Mouse (Mus musculus) embryonic fibroblast, embryonic 13.5 days (primary cell): Measurements from ENCODE around the gene Klhl22.

Experiments used
- CTCF ChIP-seq: IDR thresholded peaks from 2 replicates; pipeline ENCODE4 v1.5.1; 2011; ENCODE audit warnings: mild to moderate bottlenecking, control low read depth, low read length, moderate library complexity, borderline replicate concordance; ENCODE audit not compliant: insufficient read depth
- POLR2A ChIP-seq: IDR thresholded peaks from 2 replicates; pipeline ENCODE4 v1.6.1; 2011; ENCODE audit warnings: low read depth, mild to moderate bottlenecking, control low read depth, low read length, moderate library complexity

- TF ChIP-seq CTCF (no peak), POLR2A (no peak)
Observed at GRCm38 (mm10) chr16:17733646-17734045, 25.8 kb upstream of the Klhl22 start.
